ENCODE assay signal across 8 mouse cellular contexts in genomic region chrX:169981761-169982181, GRCm38 (mm10). TPM values are rescaled to one million over a fixed set of nuclear protein-coding genes. Genes with fewer than 3 reads are reported as not detected.
DNase-seq lines count a peak whose midpoint lies in the region; ATAC-seq lines count a peak whose summit lies in the region.
"Not testable (repeated sequence)": the region's sequence is repeated elsewhere in the genome, so short reads cannot be mapped to it uniquely, and the experiment has no call there.

No protein-coding gene starts in this region.

- H3K27me3 ChIP-seq in intestine, embryonic 15.5 days (replicated peaks): not testable (repeated sequence)

- 77% methylated on average over 19 of the region's 19 CpGs for WGBS in intestine, embryonic 15.5 days

- not testable (repeated sequence) for H3K9ac ChIP-seq in intestine, embryonic 15.5 days

- not testable (repeated sequence) for H3K4me2 ChIP-seq in intestine, embryonic 15.5 days (replicated peaks)

- ATAC-seq in intestine, embryonic 15.5 days: peak; percentile 34

- not testable (repeated sequence) for H3K4me3 ChIP-seq in intestine, embryonic 15.5 days (replicated peaks)

- DNase-seq in adrenal gland, adult (ENCODE audit: inconsistent age in 2 of 2, low spot score in 1 of 2): peak; percentile 63
- DNase-seq in cerebellum, adult 9-11 months: peak; percentile 52
- peak; percentile 20 for DNase-seq in gastrocnemius, postnatal 25 days
- peak; percentile 51 to 80 for DNase-seq in left cerebral cortex, adult 8-10 months (ENCODE audit: low spot score in 2 of 2)
- peak; percentile 53 to 61 for DNase-seq in lung, postnatal 4 days
- DNase-seq in skeletal muscle tissue, adult 2 months (ENCODE audit: low read depth, low spot score): peak; percentile 47
- DNase-seq in urinary bladder, postnatal 4 days (ENCODE audit: low spot score in 2 of 2): peak; percentile 60 to 89

- not testable (repeated sequence) for H3K27ac ChIP-seq in intestine, embryonic 15.5 days

- H3K9me3 ChIP-seq in intestine, embryonic 15.5 days: not testable (repeated sequence)

- H3K36me3 ChIP-seq in intestine, embryonic 15.5 days: peaks cover 44% of the 10 kb centered on the region

- H3K4me1 ChIP-seq in intestine, embryonic 15.5 days (replicated peaks): not testable (repeated sequence)

RNA-seq across cellular contexts. Expression of gene Gm21887, which starts 27.7 kb away (rescaled TPM):
- 10 to 100 TPM; 31.6 to 43.1 TPM for total RNA-seq in gastrocnemius, postnatal 25 days (2021)
- polyA plus RNA-seq in intestine, embryonic 15.5 days (2015; fragmentation: Nextera tagmentation; extraction: Ambion mirVana): 123 and 168 TPM in 2 replicates
- total RNA-seq in left cerebral cortex, adult 8-10 months (2022): 100 to 1,000 TPM in 2 of 4 experiments, 10 to 100 TPM in 2; 64.2 to 131 (median 96.7) TPM

Comparison
In these comparisons a context has a peak if more than half of its experiments do, and no peak if none do; other contexts are left out.
1. DNase-seq: peak in every context shown above with its lines; median percentile 74 in urinary bladder, postnatal 4 days; 66 in left cerebral cortex, adult 8-10 months; 63 in adrenal gland, adult; 57 in lung, postnatal 4 days; 52 in cerebellum, adult 9-11 months; 47 in skeletal muscle tissue, adult 2 months; 20 in gastrocnemius, postnatal 25 days.